Mouse (Mus musculus): ENCODE results near the gene Tc2n. TPM values are rescaled to one million over a fixed set of nuclear protein-coding genes. Genes with fewer than 3 reads are reported as not detected.

Tc2n gene
- total RNA-seq (2014; rRNA removed) (0.47 and 0.86 TPM in 2 replicates), polyA plus RNA-seq (2015; fragmentation: Nextera tagmentation; extraction: Ambion mirVana) (0.48 and 0.71 TPM in 2 replicates)

DNA sequence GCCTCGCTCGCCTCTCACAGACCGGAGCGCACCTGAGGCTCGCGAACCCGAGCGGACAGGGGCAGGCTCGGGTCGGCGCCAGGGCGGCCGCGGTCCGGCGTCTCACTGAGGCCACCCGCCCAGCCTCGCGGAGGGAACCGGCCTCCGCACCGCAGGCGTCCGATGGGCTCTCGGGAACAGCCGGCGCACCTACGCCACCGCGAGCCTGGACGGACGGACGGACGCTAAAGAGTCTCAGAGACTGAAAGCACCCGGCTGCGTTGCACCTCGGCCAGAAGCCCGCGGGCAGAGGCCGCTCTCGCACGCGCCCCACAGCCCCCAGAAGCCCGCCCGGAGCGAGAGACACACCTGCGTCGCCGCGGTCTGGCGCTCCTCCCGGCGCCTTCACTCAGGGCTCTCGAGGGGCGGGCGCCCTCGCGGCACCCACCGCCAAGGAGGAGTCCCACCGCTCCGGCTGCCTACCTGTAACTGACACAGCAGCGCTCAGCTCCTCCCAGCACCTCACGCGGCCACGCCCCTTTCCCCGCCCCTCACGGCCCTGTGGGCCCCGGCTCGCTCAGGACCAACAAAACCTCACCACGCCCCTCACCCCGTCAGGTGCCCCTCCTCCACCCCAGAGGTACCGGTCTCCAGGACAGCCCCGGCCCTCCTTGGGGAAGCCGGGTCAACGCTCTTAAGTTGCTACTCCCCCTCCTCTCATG lies at the start of gene Tc2n:
TSS of gene Tc2n (minus strand) at position 470 of the 701 bp plus-strand sequence.
- Histone ChIP-seq H3K27me3 (ENCODE audit: insufficient read depth, low read length) (peaks cover 5% of the 10 kb centered on the region; the same call in 1 of the 2 replicates), H3K4me1 (ENCODE audit: insufficient read depth, low read length) (no peaks in the 10 kb centered on the region), H3K9me3 (ENCODE audit: low read length) (no peaks in the 10 kb centered on the region), H3K36me3 (ENCODE audit: insufficient read depth, low read length) (no peaks in the 10 kb centered on the region), H3K27ac (no peak within 1 kb of the TSS), H3K4me2 (ENCODE audit: low read depth, low read length) (peak within 1 kb of the TSS; percentile 98), H3K9ac (replicated peaks; ENCODE audit: low read length) (peak within 1 kb of the TSS; percentile 51), H3K4me3 (ENCODE audit: low read length) (peak within 1 kb of the TSS; percentile 70)
- TF ChIP-seq CTCF (IDR thresholded peaks at IDR 0.05; ENCODE audit: low read depth), result no peak
- peak; percentile 53 for DNase-seq (ENCODE audit: low spot score)
- peak; percentile 95 for ATAC-seq
- under 1% methylated on average over 73 of the region's 75 CpGs for WGBS

DNA sequence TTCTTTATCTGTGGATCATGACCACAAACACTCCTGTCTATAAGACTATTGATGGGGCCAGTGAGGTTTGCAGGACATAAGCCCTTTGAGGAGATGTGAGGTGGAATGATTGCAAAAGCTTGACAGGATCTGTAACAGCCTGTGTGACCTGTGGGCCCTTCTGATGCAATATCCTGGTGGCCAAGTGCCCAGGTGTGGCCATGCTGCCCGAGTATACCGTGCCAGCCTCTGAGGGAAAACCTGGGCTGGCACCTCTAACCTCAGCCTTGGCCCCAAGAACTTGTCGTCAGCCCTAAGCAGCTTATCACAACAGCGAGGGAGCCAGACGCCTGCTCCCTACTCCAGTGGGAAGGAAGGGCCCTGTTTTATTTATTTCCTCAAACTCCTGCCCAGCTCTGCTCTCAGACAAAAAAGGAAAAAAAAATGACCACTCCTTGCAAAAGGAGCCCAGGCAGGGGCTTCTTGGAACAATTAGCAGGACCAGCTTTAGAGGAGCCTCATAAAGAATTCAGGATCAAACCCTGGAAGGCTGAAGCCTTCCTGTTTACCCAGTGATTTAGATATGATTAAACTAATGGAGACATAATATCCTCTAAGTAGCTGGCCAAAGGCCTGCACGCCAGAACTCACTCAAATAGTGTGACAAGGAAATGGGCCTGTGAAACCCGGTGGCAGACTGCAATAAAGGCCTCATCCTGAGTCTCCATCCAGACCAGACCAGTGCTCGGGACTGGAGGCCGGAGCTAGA lies 49.2 kb upstream of the Tc2n start:
- H3K9ac ChIP-seq (replicated peaks; ENCODE audit: low read length), result no peak overlapping the region
- H3K4me1 ChIP-seq (ENCODE audit: insufficient read depth, low read length), result peaks cover 5% of the 10 kb centered on the region; the same call in 1 of the 2 replicates
- H3K9me3 ChIP-seq (ENCODE audit: low read length), result no peaks in the 10 kb centered on the region
- no peak for TF ChIP-seq CTCF (IDR thresholded peaks at IDR 0.05; ENCODE audit: low read depth)
- no peaks in the 10 kb centered on the region for H3K27me3 ChIP-seq (ENCODE audit: insufficient read depth, low read length)
- ATAC-seq (no peak), DNase-seq (ENCODE audit: low spot score) (no peak)
- H3K4me3 ChIP-seq (ENCODE audit: low read length), result no peak overlapping the region
- no peak overlapping the region for H3K4me2 ChIP-seq (ENCODE audit: low read depth, low read length)
- WGBS, result 77% methylated on average over 9 of the region's 9 CpGs
- no peaks in the 10 kb centered on the region for H3K36me3 ChIP-seq (ENCODE audit: insufficient read depth, low read length)
- H3K27ac ChIP-seq, result 0 out of 2 replicates have a peak overlapping the region, but pooled peaks have one; percentile 26

DNA sequence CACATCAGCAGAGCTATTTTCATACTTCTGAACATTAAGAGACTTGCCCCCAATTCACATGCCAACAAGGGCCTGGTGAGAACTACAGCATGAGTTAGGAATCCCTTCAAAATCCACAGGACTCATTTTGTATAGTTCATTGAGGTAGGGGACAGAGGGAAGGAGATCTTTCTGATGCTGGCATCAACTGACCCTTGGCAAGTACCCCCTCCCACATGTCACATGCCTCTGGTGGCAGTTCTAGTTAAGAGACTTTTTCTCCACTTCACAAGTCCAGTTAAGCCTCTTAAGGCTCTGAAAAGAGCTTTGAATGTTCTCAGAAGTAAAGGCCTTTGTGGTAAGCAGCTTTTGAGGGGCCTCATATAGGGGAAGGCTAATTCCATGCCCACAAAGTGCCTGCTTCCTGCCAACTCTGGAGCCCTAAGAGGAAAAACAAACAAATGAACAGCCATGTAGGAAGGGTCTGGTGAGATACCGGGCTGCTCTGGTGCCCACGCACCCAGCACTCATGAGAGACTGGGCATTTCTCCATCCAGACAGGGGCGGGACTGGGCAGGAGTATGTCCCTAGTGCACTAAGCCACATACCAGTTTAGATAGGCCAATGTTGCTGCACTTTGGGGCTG lies 48.0 kb upstream of the Tc2n start:
- H3K27ac ChIP-seq, result peak overlapping the region; percentile 26; the same call in 1 of the 2 replicates
- no peak overlapping the region for H3K9ac ChIP-seq (replicated peaks; ENCODE audit: low read length)
- no peaks in the 10 kb centered on the region for H3K36me3 ChIP-seq (ENCODE audit: insufficient read depth, low read length)
- H3K4me3 ChIP-seq (ENCODE audit: low read length), result no peak overlapping the region
- 56% methylated on average over 3 of the region's 3 CpGs for WGBS
- H3K4me1 ChIP-seq (ENCODE audit: insufficient read depth, low read length), result peaks cover 5% of the 10 kb centered on the region; the same call in 1 of the 2 replicates
- H3K9me3 ChIP-seq (ENCODE audit: low read length), result no peaks in the 10 kb centered on the region
- no peak for TF ChIP-seq CTCF (IDR thresholded peaks at IDR 0.05; ENCODE audit: low read depth)
- DNase-seq (ENCODE audit: low spot score), result no peak
- H3K27me3 ChIP-seq (ENCODE audit: insufficient read depth, low read length), result no peaks in the 10 kb centered on the region
- ATAC-seq, result 0 out of 2 replicates have a peak, but pooled peaks have one; percentile 29
- no peak overlapping the region for H3K4me2 ChIP-seq (ENCODE audit: low read depth, low read length)

DNA sequence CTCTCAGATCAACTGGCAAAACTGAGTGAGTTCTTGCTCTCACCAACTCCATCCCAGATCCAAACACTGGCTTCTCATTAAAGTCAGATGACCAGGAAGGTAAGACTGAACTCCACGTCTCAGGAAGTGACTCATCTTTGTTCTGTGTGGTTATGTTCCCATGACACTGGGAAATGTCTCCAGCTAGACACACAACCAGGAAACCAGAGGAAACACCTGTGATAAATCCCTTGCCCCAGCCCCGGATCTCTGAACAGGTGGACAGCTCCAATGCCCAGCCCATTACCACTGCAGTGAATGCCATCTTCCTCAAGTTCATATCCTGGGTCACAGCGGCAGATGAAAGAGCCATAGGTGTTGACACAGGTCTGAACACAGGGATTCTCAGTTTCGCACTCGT lies 46.5 kb upstream of the Tc2n start:
- DNase-seq (ENCODE audit: low spot score) (no peak), ATAC-seq (no peak)
- Histone ChIP-seq H3K4me2 (ENCODE audit: low read depth, low read length) (no peak overlapping the region), H3K27ac (no peak overlapping the region), H3K9me3 (ENCODE audit: low read length) (no peaks in the 10 kb centered on the region), H3K36me3 (ENCODE audit: insufficient read depth, low read length) (no peaks in the 10 kb centered on the region), H3K27me3 (ENCODE audit: insufficient read depth, low read length) (no peaks in the 10 kb centered on the region), H3K4me1 (ENCODE audit: insufficient read depth, low read length) (peaks cover 5% of the 10 kb centered on the region; the same call in 1 of the 2 replicates), H3K4me3 (ENCODE audit: low read length) (no peak overlapping the region), H3K9ac (replicated peaks; ENCODE audit: low read length) (no peak overlapping the region)
- no peak for TF ChIP-seq CTCF (IDR thresholded peaks at IDR 0.05; ENCODE audit: low read depth)
- 89% methylated on average over 5 of the region's 5 CpGs for WGBS

DNA sequence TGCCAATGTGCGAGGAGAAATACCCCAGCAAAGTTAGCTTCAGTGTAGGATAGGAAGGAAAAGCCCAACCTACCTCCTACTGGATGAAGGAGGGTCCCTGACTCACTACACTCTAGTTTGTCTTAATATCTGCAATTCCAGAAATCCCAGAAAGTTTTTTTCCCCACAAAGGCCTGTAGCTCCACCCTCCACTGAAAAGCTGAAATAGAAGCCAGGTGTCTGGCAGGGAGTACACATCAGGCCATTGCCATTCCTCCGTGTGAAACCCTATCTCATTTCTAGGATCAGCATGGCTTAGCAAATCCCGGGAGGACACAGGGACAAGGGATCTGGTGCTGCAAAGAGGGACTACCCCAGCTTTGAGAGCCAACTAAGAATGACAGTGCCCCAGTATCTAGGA lies 44.7 kb upstream of the Tc2n start:
- 72% methylated on average over 3 of the region's 3 CpGs for WGBS
- no peak overlapping the region for H3K4me2 ChIP-seq (ENCODE audit: low read depth, low read length)
- no peak overlapping the region for H3K4me3 ChIP-seq (ENCODE audit: low read length)
- TF ChIP-seq CTCF (IDR thresholded peaks at IDR 0.05; ENCODE audit: low read depth), result no peak
- no peaks in the 10 kb centered on the region for H3K9me3 ChIP-seq (ENCODE audit: low read length)
- ATAC-seq (no peak), DNase-seq (ENCODE audit: low spot score) (no peak)
- peaks cover 5% of the 10 kb centered on the region; the same call in 1 of the 2 replicates for H3K4me1 ChIP-seq (ENCODE audit: insufficient read depth, low read length)
- no peak overlapping the region for H3K27ac ChIP-seq
- no peaks in the 10 kb centered on the region for H3K36me3 ChIP-seq (ENCODE audit: insufficient read depth, low read length)
- no peaks in the 10 kb centered on the region for H3K27me3 ChIP-seq (ENCODE audit: insufficient read depth, low read length)
- H3K9ac ChIP-seq (replicated peaks; ENCODE audit: low read length), result no peak overlapping the region

DNA sequence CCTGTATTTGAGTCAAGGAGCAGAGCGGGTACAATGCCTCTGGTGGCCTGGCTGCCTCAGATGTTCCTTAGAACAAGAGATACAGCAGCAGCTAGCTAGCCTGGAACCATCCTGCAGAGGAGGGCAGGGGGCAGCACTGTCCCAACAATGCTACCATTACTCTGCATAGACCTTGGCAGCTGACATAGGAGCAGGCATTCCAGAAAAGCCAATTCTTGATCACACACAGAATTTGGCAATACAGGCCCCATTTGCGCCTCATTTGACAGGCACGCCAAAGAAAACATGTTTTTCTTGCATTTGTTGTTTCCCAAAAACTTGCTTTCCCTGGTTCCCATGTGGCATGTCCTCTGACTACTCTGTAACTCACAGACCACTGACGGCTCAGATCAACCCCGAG lies 43.7 kb upstream of the Tc2n start:
- TF ChIP-seq CTCF (IDR thresholded peaks at IDR 0.05; ENCODE audit: low read depth), result no peak; the same call in 1 of the 2 replicates
- Histone ChIP-seq H3K9ac (replicated peaks; ENCODE audit: low read length) (no peak overlapping the region), H3K4me2 (ENCODE audit: low read depth, low read length) (no peak overlapping the region), H3K4me3 (ENCODE audit: low read length) (no peak overlapping the region), H3K9me3 (ENCODE audit: low read length) (no peaks in the 10 kb centered on the region), H3K4me1 (ENCODE audit: insufficient read depth, low read length) (peaks cover 2% of the 10 kb centered on the region; the same call in 1 of the 2 replicates), H3K27me3 (ENCODE audit: insufficient read depth, low read length) (no peaks in the 10 kb centered on the region), H3K27ac (no peak overlapping the region), H3K36me3 (ENCODE audit: insufficient read depth, low read length) (no peaks in the 10 kb centered on the region)
- DNase-seq (ENCODE audit: low spot score), result no peak
- WGBS, result 85% methylated on average over 5 of the region's 5 CpGs
- no peak for ATAC-seq
